Mouse (Mus musculus) CH12F3 (cell line): ENCODE data around the gene Nxpe4.
"Not testable (repeated sequence)": the region's sequence is repeated elsewhere in the genome, so short reads cannot be mapped to it uniquely, and the experiment has no call there.

ENCODE experiments used
- in situ Hi-C: fragments of 300-500 bp; cut with MboI; formaldehyde crosslinking; loops from 2 replicates; pipeline ENCODE4 v1.14.3; 2020; ENCODE audit warnings: low sequenced_read_pairs

The Nxpe4 gene

DNA sequence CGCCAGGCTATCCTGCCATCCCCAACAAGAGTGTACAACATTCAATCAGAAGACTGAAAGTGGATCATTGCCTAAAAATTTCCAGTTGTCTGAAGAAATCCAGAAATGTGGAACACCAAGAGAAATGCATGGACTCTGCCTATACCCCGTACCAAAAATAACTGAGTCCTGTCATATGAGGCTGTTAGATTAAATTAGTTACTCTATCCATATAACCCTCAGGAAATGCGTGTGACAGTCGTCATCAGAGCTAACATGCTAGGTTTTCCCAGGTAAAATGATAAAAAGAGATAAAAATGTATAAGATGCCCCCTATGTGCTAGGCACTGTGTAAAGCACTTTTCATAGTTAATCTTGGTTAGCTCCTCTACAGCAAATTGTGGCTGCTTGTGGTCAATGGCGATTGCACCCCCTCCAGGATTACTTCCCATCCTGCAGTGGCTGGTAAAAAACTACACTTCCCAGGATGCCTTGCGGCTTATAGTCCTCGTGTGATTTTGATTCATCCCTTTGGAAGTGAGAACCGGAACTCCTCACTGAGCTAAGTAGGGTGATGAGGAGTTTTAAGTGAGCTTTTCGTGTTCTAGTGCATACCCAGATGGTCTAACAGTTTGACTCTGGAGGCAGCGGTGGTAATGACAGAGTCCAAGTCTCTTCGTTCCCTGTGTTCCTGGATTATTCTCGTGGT, at the start of gene Nxpe4:
TSS of gene Nxpe4 (plus strand) at position 519 of the 688 bp plus-strand sequence.
- in situ Hi-C loops, result no loop called here

- in situ Hi-C loops, result no loop called here
These were observed 35.0 kb upstream of the Nxpe4 start for GRCm38 (mm10) chr9:48126815-48127214.

DNA sequence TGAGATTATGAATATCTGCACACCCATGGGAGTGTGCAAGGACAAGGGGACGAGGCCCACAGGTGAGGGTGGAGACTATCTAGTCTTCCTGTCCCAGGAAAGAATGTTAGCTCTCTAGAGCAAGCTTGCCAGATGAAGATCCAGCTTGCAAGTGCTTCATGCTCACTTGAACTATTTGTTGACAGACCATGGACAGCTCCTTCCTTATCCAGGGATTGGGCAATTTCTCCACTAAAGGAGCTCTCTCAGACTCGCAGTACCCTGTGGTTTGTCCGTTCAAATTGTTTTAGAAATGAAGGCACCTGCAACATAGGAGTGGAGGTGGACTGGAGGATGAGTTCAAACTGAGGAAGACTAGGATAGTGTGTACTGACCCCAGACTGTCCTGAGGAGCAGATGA, 24.3 kb upstream of the Nxpe4 start:
- in situ Hi-C loops, result no loop called here

DNA sequence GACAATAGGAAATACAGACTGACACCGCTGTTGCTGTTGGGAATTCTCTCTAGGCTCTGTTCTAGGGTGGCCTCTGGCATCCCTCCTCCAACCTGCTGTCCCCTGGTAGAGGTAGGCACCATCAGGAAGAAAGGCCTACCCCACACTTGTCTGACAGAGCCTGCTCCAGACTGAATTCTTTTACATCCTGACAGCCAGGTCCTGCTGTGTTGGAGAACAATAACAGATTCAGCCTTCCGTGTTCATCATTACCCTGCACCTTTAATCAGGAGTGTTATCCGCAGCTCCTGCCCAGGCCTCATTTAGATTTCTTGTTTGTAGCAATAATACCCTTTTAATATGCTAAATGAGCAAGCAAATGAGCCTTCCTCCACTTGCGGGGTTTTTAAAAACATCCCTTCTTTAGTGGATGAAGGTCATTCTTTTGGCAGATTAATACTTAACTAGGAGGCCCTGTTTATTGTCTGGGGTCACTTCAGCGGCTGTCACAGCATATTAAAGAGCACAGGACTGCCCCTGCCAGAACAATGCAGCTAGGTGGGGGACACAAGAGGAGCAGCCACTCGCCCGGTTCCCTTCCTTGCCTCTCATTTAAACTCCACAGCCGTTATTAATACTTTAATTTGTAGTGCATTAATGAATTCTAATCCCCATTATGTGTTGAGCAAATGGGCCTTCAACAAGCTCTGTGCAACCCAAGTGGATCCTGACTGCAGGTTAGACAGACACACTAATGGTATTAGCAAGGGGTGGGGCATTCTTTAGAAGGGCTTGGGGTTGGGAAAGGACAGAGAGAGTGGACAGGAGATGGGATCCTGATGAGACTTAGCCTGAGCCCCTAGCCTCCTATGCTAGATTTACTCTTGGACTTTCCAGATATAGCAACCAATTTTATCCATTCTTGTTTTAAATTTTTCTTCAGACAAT, 21.1 kb upstream of the Nxpe4 start:
- in situ Hi-C loops, result no loop called here

- in situ Hi-C loops, result no loop called here
These were observed 19.2 kb upstream of the Nxpe4 start for GRCm38 (mm10) chr9:48142646-48143045.

DNA sequence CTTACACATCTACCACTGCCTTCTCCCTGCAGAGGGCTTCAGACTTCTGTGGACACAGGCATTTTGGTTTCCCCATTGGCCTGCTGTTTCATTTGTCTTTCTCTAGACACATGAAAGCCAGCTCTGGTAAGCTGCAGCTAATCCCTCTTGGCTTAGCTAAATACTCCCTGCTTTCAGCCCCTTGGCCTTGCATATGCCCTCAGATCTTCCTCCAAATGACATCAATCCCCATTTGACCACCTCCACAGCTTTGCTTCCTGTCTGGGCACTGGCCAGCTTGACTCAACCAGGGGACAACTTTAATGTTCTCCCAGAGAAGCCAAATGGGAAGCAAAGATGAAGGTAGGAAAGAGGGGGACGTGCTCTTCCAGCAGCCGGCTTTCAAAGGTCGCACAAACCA, 15.1 kb upstream of the Nxpe4 start:
- in situ Hi-C loops, result no loop called here

DNA sequence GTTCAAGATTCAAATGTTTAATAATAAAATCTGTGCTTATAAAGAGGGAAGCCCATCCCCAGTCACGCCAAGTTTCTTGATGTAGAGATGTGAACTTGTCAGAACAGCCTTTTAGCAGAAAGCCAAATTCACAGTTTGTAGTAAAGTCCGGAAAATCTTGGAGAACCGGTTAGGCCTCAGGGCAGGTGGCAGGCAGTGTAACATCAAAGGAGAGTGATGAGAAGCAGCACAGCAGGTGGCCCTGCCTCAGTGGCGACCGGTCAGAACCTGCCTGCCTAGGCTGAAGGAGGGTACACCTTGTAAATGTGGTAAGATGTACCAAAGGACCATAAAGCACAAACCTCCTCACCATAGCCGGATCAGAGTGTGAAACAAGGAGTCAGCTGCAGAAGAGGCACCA, 4.7 kb downstream of the Nxpe4 start:
- in situ Hi-C loops, result not testable (repeated sequence)

- in situ Hi-C loops, result no loop called here
These were observed 14.9 kb downstream of the Nxpe4 start for GRCm38 (mm10) chr9:48176764-48177163.

- in situ Hi-C loops, result no loop called here
These were observed 19.5 kb downstream of the Nxpe4 start for GRCm38 (mm10) chr9:48181300-48181699.

DNA sequence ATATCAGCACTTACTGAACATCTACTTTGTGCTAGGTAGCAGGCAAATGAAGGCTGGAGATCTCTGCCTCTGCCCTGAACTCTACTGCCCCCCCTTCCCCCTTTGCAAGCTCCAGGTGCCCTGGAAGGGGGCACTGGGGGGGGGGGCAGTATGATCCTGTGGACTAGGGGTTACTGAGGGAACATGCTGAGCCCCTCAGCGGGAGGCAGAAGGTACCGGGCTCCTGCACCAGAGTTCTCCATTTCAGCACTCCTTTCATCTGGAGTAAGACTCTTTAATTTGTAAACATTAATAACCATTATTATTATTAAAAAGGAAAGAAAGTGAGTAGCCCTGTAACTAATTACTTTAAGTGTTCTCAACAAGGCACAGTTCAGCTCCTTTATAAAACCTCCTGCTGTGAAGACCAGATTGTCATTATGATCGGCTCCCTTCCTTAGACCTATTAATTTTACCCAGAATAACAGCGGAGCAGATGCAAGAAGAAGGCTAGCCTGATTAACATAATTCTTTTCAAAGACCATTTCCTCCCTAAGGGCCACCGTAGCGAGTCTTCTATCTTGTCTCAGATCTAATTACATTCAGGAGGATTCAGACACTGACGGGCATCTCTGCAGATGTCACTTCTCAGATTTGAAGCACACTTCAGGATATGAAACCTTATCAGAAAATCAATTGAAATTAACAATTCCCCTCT, 21.0 kb downstream of the Nxpe4 start:
- in situ Hi-C loops, result no loop called here

DNA sequence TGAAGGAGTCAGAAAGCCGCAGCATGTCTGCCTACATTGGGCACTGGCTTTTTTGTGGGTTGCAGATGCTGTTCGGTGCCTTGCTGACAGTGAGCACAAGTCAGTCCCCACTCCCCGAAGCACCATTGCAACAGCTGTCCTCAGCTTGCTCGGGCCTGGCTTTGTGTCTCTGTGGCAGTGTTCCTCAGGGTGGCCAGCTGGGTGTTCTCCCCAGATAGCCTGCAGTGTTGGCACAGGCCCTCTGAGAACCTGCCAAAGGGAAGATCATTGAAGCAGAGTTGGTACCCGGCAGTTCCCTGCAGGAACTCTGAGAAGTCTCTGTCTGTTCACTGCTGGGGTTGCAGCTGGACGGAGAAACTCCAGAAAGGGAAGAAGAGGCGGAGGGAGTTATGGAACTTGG, 22.5 kb downstream of the Nxpe4 start:
- in situ Hi-C loops, result no loop called here

GRCm38 (mm10) chr9:48188854-48189253, 27.0 kb downstream of the Nxpe4 start:
- in situ Hi-C loops, result no loop called here

- in situ Hi-C loops, result no loop called here
These were observed 35.6 kb downstream of the Nxpe4 start for GRCm38 (mm10) chr9:48197458-48197884.

GRCm38 (mm10) chr9:48210970-48211369, 49.1 kb downstream of the Nxpe4 start:
- in situ Hi-C loops, result no loop called here

DNA sequence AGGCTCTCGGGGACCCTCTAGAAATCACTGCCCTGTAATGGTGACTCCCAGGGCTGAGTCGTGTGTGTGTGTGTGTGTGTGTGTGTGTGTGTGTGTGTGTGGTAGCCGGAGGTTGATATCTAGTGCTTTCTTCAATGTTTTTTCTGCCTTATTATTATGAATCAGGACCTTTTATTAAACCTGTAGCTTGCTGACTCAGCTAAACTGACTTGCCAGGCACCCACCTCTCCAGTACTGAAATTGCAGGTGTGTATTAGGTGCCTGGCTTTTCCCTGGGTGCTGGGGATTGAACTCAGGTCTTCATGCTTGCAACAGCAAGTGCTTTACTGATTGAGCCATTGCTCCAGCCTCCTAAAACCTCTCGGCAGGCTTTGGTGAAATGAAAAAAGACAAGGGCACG, 50.1 kb downstream of the Nxpe4 start:
- in situ Hi-C loops, result no loop called here

DNA sequence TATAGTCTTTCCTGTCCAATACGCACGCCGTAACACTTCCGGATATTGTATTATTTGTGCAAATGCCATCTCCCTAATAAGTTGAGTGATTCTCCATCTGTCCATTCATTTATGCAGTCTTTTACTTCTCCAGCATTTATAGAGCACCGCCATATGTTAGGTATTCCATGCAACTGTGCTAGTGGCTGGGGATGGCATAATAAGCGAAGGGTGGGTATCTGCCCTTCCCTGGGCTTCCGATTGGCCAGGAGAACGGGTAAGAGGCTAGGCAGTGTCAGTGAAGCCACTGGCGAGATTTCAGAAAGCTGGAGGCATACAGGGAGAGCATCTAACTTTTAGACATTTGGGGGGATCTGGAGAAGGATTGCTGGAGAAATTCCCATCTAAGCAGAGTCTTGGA, 52.9 kb downstream of the Nxpe4 start:
- in situ Hi-C loops, result no loop called here

GRCm38 (mm10) chr9:48216091-48217001, 54.5 kb downstream of the Nxpe4 start:
- in situ Hi-C loops, result no loop called here

- in situ Hi-C loops, result no loop called here
These were observed 68.9 kb downstream of the Nxpe4 start for GRCm38 (mm10) chr9:48230706-48231105.

DNA sequence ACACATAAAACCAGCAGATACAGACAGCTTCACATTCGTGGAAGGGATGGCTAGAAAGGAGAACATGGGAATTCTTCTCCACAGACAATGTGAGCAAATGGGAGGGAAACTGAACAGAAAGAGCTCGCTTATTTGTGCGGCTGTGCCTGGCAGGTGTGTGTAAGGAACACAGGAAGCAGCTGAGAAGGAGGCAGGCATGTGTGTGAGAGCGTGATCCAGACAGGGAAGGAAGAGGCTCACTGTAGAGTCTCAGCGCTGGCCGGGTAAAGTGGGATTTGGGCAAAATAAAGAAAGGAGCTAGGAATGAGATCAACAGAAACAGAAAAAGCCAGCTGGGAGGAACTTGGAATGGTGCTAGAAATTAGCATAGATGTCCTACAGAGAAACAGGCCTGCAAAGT, 74.6 kb downstream of the Nxpe4 start:
- in situ Hi-C loops, result no loop called here

DNA sequence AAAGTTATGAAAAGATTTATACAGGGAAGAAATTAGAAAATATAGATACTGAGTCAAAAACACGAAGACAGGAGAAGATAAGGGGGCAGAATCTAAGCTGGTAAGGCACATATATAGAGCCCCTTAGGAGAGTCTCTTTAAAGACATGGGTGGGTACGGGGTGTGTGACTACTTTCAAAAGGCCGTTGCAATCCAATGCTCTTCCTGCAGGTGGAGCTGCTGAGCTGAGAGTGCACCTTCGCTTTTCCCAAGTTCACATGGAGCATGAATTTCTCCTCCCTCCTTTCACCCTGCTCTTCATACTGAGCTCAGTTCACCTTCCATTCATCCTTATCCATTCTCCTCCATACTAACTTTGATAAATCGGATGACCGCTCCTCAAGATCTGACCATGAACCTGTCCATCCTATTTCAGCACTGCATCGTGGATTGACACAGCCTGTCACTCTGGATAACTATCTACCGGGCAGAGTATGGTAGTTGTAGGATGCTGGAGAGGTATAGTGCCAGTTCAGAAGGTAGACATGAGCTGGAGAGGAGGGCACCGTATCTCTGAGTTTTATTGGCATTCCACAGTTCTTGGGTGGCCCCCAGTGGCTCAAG, 76.4 kb downstream of the Nxpe4 start:
- in situ Hi-C loops, result no loop called here
